Mouse (Mus musculus): ENCODE results near the gene Hes7.

- TF ChIP-seq CTCF (IDR thresholded peaks at IDR 0.05; ENCODE audit: extremely low read depth, insufficient read depth, insufficient read length, insufficient replicate concordance) (no peak), POLR2A (IDR thresholded peaks at IDR 0.05; ENCODE audit: low read depth, low read length) (no peak)
Measured at GRCm38 (mm10) chr11:69098039-69098761, 22.0 kb upstream of the Hes7 start.
